Mouse (Mus musculus) kidney, postnatal 25 days (tissue): Measurements from ENCODE around the gene Fcer1a.
"Not testable (repeated sequence)": the region's sequence is repeated elsewhere in the genome, so short reads cannot be mapped to it uniquely, and the experiment has no call there.

ENCODE experiments used
- DNase-seq, 2 experiments: peaks; one replicate each; pipeline ENCODE4 v3.0.0; 2021; ENCODE audit warnings: mixed read lengths in 2 of 2

Gene Fcer1a

GRCm38 (mm10) chr1:173227081-173227480, at the start of gene Fcer1a:
Gene Fcer1a (minus strand): TSS chr1:173227214.
- DNase-seq, result no peak

GRCm38 (mm10) chr1:173265701-173266100, 38.7 kb upstream of the Fcer1a start, which contains the start of gene Olfr418:
Gene Olfr418 (plus strand): TSS chr1:173266001.
- DNase-seq, result no peak

- DNase-seq, result no peak
Measured at GRCm38 (mm10) chr1:173249888-173250287, 22.9 kb upstream of the Fcer1a start.

GRCm38 (mm10) chr1:173237004-173237403, 10.0 kb upstream of the Fcer1a start:
- DNase-seq, result not testable (repeated sequence)

GRCm38 (mm10) chr1:173216481-173216880, 10.5 kb downstream of the Fcer1a start:
- DNase-seq, result no peak

- DNase-seq, result no peak
Measured at GRCm38 (mm10) chr1:173212092-173212491, 14.9 kb downstream of the Fcer1a start, which contains the start of gene Olfr1404. Gene Olfr1404 (plus strand): TSS chr1:173212392.

GRCm38 (mm10) chr1:173197508-173197907, 29.5 kb downstream of the Fcer1a start, which contains the start of gene Olfr218:
Gene Olfr218 (plus strand): TSS chr1:173197808.
- no peak for DNase-seq

GRCm38 (mm10) chr1:173196359-173196758, 30.7 kb downstream of the Fcer1a start:
- no peak for DNase-seq

GRCm38 (mm10) chr1:173192059-173192458, 35.0 kb downstream of the Fcer1a start:
- no peak for DNase-seq

- no peak for DNase-seq
Measured at GRCm38 (mm10) chr1:173190540-173190939, 36.5 kb downstream of the Fcer1a start, which contains the start of gene Olfr1406. Gene Olfr1406 (minus strand): TSS chr1:173190640.

GRCm38 (mm10) chr1:173174154-173174842, 52.7 kb downstream of the Fcer1a start:
- no peak for DNase-seq
